Mouse (Mus musculus) retina, adult 2 months (tissue): Measurements from ENCODE around the gene Shpk.

Experiments
- DNase-seq: peaks from one replicate; pipeline ENCODE4 v3.0.0-alpha.2; 2012; ENCODE audit warnings: low read depth, low spot score

Gene Shpk

GRCm38 (mm10) chr11:73267267-73267666 lies 68.0 kb downstream of the Shpk start, which contains the start of gene Trpv3:
TSS of gene Trpv3 (plus strand) at chr11:73267388.
- no peak for DNase-seq
